Mouse (Mus musculus) liver, embryonic 14.5 days (tissue): ENCODE data around the gene Fam189b.

Source experiments
- CTCF ChIP-seq: IDR thresholded peaks from 2 replicates; pipeline ENCODE4 v1.5.1; 2016; ENCODE audit warnings: antibody characterized with exemption, low read depth, control low read depth
- EP300 ChIP-seq: IDR thresholded peaks from 2 replicates; pipeline ENCODE4 v1.6.1; 2016; ENCODE audit warnings: antibody characterized with exemption, low read depth

DNA sequence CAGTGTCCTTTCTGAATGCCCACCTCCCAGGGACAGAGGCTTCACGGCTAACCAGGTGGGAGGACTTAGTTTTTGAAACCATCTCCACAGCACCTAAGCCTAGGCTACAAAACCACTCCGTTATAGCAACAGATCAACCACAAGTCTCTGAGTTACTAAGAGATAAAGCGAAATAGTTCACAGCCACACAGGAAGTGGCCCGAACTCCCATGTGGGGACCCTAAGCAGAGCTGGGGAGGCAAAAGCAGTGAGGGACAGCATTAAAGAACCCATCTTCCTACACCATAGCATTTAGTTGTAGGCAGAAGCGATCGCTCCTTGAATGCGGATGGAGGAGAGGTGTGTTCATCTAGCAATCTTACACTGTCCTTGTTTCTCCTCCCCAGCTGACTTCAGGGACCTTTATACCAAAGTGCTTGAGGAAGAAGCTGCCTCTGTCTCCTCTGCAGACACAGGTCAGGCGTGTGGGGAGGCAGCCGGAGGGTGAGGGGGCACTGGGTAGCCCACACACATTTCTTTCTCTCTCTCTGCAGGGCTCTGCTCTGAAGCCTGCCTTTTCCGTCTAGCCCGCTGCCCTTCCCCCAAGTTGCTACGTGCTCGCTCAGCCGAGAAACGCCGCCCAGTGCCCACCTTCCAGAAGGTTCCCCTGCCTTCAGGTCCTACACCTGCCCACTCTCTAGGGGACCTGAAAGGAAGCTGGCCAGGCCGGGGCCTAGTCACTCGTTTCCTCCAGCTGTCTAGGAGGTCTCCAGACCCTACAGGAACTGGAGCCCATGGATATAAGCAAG lies 4.9 kb downstream of the Fam189b start:
- TF ChIP-seq CTCF, result no peak
- no peak for TF ChIP-seq EP300
